Mouse (Mus musculus) heart, postnatal 14 days (tissue): ENCODE data around the gene Madd. TPM values are rescaled to one million over a fixed set of nuclear protein-coding genes. Genes with fewer than 3 reads are reported as not detected.

ENCODE experiments used
- DNase-seq, 2 experiments: peaks; one replicate each; pipeline ENCODE4 v3.0.0; 2021 to 2022
- intact Hi-C: fragments of 180-260 bp; cut with DNase I; formaldehyde crosslinking; loops from one replicate; pipeline ENCODE4 v1.15.1; 2025
- long read RNA-seq, 2 experiments: library from polyadenylated mRNA; stranded (forward); transcript quantifications; one replicate each; pipeline ENCODE4 v2.0.0; 2021
- total RNA-seq, 2 experiments: library from RNA; stranded (reverse); gene quantifications; 2 replicates each; pipeline ENCODE4 v1.2.3; 2021

The Madd gene
- total RNA-seq: 1 to 10 TPM; 6.6 to 7.7 TPM
- long read RNA-seq, experiment 1, partial matches to known transcripts: 1 of 2 reads
- long read RNA-seq, experiment 1, other reads (novel, unspliced or antisense): 1 of 2 reads
- long read RNA-seq, experiment 2, partial matches to known transcripts: 1 of 4 reads
- long read RNA-seq, experiment 2, other reads (novel, unspliced or antisense): 3 of 4 reads

GRCm38 (mm10) chr2:91183711-91184405 lies at the start of gene Madd:
Gene Madd (minus strand): TSS chr2:91183837.
- intact Hi-C loops: no loop called here
- DNase-seq: peak; percentile 22 to 30

- DNase-seq: no peak
- intact Hi-C loops: no loop called here
Observed at GRCm38 (mm10) chr2:91229735-91230134, 46.1 kb upstream of the Madd start.

GRCm38 (mm10) chr2:91223614-91224013 lies 40.0 kb upstream of the Madd start:
- intact Hi-C loops: no loop called here
- DNase-seq: no peak

GRCm38 (mm10) chr2:91220501-91220900 lies 36.9 kb upstream of the Madd start:
- intact Hi-C loops: no loop called here

GRCm38 (mm10) chr2:91217032-91217431 lies 33.4 kb upstream of the Madd start:
- intact Hi-C loops: no loop called here
- DNase-seq: no peak

More at GRCm38 (mm10) chr2:91220501-91220900, 36.9 kb upstream of the Madd start:
- DNase-seq: no peak

GRCm38 (mm10) chr2:91213311-91213710 lies 29.7 kb upstream of the Madd start:
- DNase-seq: no peak
- intact Hi-C loops: no loop called here

GRCm38 (mm10) chr2:91206254-91206775 lies 22.7 kb upstream of the Madd start:
- intact Hi-C loops: no loop called here
- DNase-seq: no peak

- intact Hi-C loops: no loop called here
- no peak for DNase-seq
Observed at GRCm38 (mm10) chr2:91202972-91203656, 19.5 kb upstream of the Madd start.

GRCm38 (mm10) chr2:91202222-91202971 lies 18.8 kb upstream of the Madd start, which contains the start of the genes Nr1h3 and Acp2:
Gene Nr1h3 (minus strand): TSS chr2:91202834.
Gene Acp2 (plus strand): TSS chr2:91202885.
- intact Hi-C loops: no loop called here
- peak; percentile 93 to 95 for DNase-seq

GRCm38 (mm10) chr2:91198888-91199287 lies 15.3 kb upstream of the Madd start:
- DNase-seq: no peak
- intact Hi-C loops: no loop called here

- intact Hi-C loops: no loop called here
- DNase-seq: peak; percentile 34 to 55
Observed at GRCm38 (mm10) chr2:91196577-91197001, 13.0 kb upstream of the Madd start.

- intact Hi-C loops: loop anchor here (1.0 to 5.0 kb wide), 2 partner anchors 79 to 122 kb away; partner anchors contain the start of gene Slc39a13
- peak; percentile 81 to 88 for DNase-seq
Observed at GRCm38 (mm10) chr2:91194624-91195332, 11.1 kb upstream of the Madd start.

- no peak for DNase-seq
- intact Hi-C loops: loop anchor here (5.0 kb wide), 1 partner anchor 118 kb away; the partner anchor contains the start of gene Slc39a13
Observed at GRCm38 (mm10) chr2:91190501-91190900, 6.9 kb upstream of the Madd start.

- DNase-seq: no peak
- intact Hi-C loops: no loop called here
Observed at GRCm38 (mm10) chr2:91187431-91187830, 3.8 kb upstream of the Madd start.

- intact Hi-C loops: no loop called here
- no peak for DNase-seq
Observed at GRCm38 (mm10) chr2:91186208-91186607, 2.6 kb upstream of the Madd start.

GRCm38 (mm10) chr2:91183148-91183513 lies 506 bp downstream of the Madd start:
- peak; percentile 88 to 90 for DNase-seq
- intact Hi-C loops: no loop called here

GRCm38 (mm10) chr2:91182405-91183147 lies 1.1 kb downstream of the Madd start:
- peak; percentile 69 to 74 for DNase-seq
- intact Hi-C loops: no loop called here

GRCm38 (mm10) chr2:91182016-91182404 lies 1.6 kb downstream of the Madd start:
- intact Hi-C loops: no loop called here
- no peak for DNase-seq

GRCm38 (mm10) chr2:91180706-91181105 lies 2.9 kb downstream of the Madd start:
- no peak for DNase-seq
- intact Hi-C loops: no loop called here
